Mouse (Mus musculus): ENCODE results near the gene Ccdc17. TPM values are rescaled to one million over a fixed set of nuclear protein-coding genes. Genes with fewer than 3 reads are reported as not detected.

Ccdc17 gene
- total RNA-seq (2021): 1 to 10 TPM; 2.1 to 3.2 TPM

- intact Hi-C loops (cut with DNase I): no loop called here
- DNase-seq: peak in 1 of 2 experiments; percentile 5
These were observed at the start of gene Ccdc17 for GRCm38 (mm10) chr4:116596379-116596778. TSS of gene Ccdc17 (plus strand) at chr4:116596654.

DNA sequence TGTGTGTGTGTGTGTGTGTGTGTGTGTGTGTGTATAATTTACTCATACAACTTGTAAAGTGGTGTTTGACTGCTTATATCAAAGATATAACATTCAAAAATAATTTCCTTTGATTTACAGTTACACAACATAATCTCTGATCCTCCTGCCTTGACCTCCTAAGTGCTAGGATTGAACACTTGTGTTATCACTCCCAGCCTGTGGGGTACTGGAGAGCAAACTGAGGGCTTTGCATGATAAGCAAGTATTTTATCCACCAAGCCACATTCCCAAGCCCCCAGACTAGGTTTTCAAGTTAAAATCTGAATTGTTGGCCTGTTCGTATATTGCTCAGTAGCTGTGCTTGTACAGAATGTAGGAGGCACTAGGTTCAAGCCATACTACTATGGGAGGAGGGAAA lies 46.0 kb upstream of the Ccdc17 start:
- intact Hi-C loops (cut with DNase I): no loop called here

GRCm38 (mm10) chr4:116553035-116553434 lies 43.4 kb upstream of the Ccdc17 start:
- intact Hi-C loops (cut with DNase I): no loop called here

More for the DNA sequence above, 46.0 kb upstream of the Ccdc17 start:
- DNase-seq: no peak

DNA sequence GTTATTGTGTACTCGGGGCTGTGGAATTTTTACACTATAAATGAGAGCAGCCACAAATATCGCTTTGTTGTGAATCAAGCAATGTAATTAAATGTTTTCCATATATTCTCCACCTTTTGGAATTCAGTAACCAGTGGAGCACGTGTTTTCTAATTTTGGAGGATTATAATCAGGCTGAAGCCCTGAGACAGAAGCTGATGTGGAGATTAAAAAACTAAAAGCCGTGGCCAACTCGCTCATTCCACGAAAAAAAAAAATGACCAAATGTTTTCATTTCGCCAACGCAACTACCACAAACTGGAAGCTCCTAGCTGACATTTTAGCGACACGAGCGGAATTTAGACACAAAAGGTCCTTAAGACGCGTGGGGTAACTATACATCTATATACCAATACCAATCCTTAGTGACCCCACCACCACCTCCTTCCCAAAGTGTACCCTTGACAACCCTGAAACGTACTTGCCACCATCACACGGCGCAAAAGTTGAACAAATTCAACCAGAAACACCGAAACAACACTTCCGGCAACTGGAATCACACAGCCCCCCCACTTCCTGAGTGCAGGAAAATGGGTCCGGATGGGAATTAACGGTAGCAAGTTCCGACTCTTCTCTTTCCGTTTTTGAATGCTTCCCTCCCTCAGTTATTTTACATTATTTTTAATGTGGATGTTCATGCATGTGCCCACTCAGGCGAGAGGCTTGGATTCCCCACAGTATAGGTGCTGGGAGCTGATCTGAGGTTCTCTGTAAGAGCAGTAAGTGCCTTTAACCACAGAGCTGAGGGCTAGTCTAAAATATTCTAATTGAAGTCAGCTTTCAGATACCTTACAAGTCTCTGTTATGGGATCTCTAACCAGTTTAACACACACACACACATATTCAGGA lies 40.8 kb upstream of the Ccdc17 start, which contains the start of gene Tmem69:
TSS of gene Tmem69 (minus strand) at position 524 of the 888 bp plus-strand sequence.
- peak; percentile 87 to 91 for DNase-seq
- intact Hi-C loops (cut with DNase I): loop anchor here (5.0 kb wide), 2 partner anchors 48 to 93 kb away; partner anchors contain the start of genes Ipp and Mast2

More at GRCm38 (mm10) chr4:116553035-116553434, 43.4 kb upstream of the Ccdc17 start:
- DNase-seq: no peak

GRCm38 (mm10) chr4:116556561-116557305 lies 39.7 kb upstream of the Ccdc17 start:
- intact Hi-C loops (cut with DNase I): loop anchor here (5.0 kb wide), 2 partner anchors 49 to 94 kb away; partner anchors contain the start of genes Ipp and Mast2
- DNase-seq: peak; percentile 96 to 98

GRCm38 (mm10) chr4:116557306-116558121 lies 38.9 kb upstream of the Ccdc17 start, which contains the start of gene Gpbp1l1:
TSS of gene Gpbp1l1 (plus strand) at chr4:116557658.
- intact Hi-C loops (cut with DNase I): loop anchor here (5.0 kb wide), 2 partner anchors 50 to 95 kb away; partner anchors contain the start of genes Ipp and Mast2
- peak; percentile 98 to 99 for DNase-seq

GRCm38 (mm10) chr4:116558151-116558882 lies 38.1 kb upstream of the Ccdc17 start:
- intact Hi-C loops (cut with DNase I): loop anchor here (5.0 kb wide), 2 partner anchors 51 to 96 kb away; partner anchors contain the start of genes Ipp and Mast2

GRCm38 (mm10) chr4:116595793-116596192 lies 661 bp upstream of the Ccdc17 start:
- DNase-seq: no peak
- intact Hi-C loops (cut with DNase I): no loop called here

More at GRCm38 (mm10) chr4:116558151-116558882, 38.1 kb upstream of the Ccdc17 start:
- DNase-seq: no peak

DNA sequence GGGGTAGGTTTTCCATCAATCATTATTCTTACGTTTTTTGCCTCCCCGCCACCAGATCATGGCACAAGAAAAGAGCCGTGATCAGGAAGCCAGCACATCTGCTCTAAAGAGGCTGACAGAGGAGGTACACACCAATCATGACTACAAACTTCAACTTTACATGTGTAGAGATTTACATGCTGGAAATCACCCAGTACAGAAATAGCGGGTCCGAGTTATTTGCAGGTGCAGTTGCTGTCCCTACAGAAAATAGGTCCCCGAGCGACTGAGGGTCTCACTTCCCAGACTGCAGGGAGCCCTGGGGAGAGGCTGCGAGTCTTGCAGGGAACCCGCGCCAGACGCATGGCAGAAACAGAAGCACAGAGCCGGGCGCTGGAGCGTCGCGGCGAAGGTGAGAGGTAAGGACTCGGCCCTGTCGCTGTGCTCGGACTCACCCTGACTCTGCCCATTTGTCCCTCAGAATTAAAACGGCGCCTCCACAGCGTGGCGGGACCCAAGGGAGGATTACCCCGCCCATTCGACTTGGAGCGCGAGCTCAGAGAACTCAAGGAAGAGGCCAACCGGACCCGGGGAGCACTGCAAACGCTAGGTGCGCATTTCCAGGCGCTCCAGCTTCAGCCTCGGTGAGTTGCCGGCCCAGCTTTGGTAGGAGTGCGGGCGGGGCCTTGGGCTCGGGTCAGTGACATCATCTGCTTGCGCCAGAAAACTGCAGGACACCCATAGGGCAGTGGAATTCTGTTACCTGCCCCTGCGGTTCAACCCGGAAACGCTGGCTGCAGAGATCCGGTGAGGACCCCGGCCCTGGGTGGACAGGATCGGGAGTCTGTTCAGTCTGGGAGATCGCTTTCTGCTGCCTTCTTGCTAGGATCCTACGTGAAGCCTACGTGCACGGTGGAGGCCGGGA lies 776 bp downstream of the Ccdc17 start:
- peak; percentile 92 for DNase-seq
- intact Hi-C loops (cut with DNase I): no loop called here

DNA sequence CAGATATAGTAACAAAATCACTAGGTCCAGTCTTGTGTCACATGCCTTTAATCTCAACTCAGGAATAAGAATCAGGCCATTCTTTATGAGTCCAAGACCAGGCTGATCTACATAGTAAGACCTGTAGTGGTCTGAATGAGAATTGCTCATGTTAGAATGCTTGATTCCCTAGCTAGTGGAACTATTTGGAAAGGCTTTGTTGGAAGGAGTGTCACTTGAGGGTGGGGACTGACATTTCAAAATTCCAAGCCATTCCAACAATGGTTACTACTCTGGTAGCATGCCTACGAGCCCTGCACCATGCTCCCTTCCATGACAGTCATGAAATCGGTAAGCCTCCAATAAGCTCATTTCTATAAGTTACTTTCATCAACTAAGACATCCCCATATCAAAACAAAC lies 16.2 kb downstream of the Ccdc17 start:
- DNase-seq: no peak
- intact Hi-C loops (cut with DNase I): no loop called here

DNA sequence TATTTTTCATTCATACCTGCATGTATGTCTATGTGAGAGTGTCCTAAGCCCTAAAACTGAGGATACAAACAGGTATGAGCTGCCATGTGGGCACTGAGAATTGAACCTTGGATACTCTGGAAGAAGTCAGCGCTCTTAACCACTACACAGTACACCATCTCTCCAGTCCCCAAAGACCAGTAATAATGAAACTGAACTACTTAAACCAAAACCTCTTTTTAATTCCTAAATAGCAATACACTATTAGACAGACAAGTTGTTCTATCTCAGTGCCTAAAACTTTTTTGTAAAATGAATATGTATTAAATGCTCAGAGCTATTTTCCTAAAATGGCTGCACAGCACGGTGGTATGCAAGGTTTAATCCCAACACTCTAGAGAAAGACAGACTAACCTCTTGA lies 18.8 kb downstream of the Ccdc17 start:
- no peak for DNase-seq
- intact Hi-C loops (cut with DNase I): no loop called here

GRCm38 (mm10) chr4:116624831-116625230 lies 28.4 kb downstream of the Ccdc17 start:
- no peak for DNase-seq
- intact Hi-C loops (cut with DNase I): no loop called here

GRCm38 (mm10) chr4:116626658-116627358 lies 30.4 kb downstream of the Ccdc17 start:
- peak; percentile 86 to 88 for DNase-seq
- intact Hi-C loops (cut with DNase I): no loop called here

DNA sequence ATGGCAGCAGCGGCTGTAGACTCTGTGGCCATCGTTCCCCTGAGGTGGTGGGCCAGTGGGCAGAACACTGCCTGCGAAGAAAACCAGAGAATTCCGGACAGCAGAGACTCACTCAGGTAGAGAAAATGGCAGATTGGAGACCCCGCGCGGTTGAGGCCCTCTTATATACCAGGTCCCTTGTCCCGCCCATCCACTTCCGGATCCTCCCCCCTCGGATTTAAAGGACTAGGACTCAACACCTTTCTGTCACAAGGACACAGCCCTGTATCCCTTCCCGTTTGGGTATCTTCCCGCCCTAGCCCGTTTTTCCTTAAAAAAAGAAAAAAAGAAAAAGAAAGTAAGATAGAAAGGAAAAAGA lies 30.9 kb downstream of the Ccdc17 start:
- intact Hi-C loops (cut with DNase I): no loop called here
- peak; percentile 95 to 97 for DNase-seq

- peak; percentile 90 to 92 for DNase-seq
- intact Hi-C loops (cut with DNase I): no loop called here
These were observed 31.5 kb downstream of the Ccdc17 start, which contains the start of gene Nasp for GRCm38 (mm10) chr4:116627722-116628662. TSS of gene Nasp (minus strand) at chr4:116627941.

DNA sequence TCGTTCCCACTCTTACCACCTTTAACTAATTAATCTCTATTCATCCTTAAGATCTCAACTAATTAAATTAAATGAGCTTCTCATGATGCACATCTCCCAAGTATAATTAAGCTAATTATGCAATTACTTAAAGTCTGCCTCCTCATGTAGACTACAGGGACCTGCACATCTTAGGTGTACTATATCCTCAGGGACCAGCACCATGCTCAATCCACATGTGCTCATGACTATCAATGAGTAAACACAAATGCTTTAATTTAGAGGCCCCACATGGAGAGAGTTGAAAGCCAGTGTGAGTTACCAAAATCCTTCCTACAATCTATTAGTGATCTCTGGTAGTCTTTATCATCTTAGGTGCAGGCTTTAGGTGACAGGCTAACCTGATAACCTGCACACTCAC lies 38.7 kb downstream of the Ccdc17 start:
- no peak for DNase-seq
- intact Hi-C loops (cut with DNase I): no loop called here

- intact Hi-C loops (cut with DNase I): no loop called here
- DNase-seq: no peak
These were observed 42.4 kb downstream of the Ccdc17 start for GRCm38 (mm10) chr4:116638821-116639220.

Measured in heart, postnatal 10 days (tissue).